Mouse (Mus musculus): Measurements from ENCODE around the gene Lrrc4c. TPM values are rescaled to one million over a fixed set of nuclear protein-coding genes. Genes with fewer than 3 reads are reported as not detected.

Lrrc4c gene
- polyA plus RNA-seq (2015; fragmentation: Nextera tagmentation; extraction: Ambion mirVana), result 2.8 and 4.0 TPM in 2 replicates

DNA sequence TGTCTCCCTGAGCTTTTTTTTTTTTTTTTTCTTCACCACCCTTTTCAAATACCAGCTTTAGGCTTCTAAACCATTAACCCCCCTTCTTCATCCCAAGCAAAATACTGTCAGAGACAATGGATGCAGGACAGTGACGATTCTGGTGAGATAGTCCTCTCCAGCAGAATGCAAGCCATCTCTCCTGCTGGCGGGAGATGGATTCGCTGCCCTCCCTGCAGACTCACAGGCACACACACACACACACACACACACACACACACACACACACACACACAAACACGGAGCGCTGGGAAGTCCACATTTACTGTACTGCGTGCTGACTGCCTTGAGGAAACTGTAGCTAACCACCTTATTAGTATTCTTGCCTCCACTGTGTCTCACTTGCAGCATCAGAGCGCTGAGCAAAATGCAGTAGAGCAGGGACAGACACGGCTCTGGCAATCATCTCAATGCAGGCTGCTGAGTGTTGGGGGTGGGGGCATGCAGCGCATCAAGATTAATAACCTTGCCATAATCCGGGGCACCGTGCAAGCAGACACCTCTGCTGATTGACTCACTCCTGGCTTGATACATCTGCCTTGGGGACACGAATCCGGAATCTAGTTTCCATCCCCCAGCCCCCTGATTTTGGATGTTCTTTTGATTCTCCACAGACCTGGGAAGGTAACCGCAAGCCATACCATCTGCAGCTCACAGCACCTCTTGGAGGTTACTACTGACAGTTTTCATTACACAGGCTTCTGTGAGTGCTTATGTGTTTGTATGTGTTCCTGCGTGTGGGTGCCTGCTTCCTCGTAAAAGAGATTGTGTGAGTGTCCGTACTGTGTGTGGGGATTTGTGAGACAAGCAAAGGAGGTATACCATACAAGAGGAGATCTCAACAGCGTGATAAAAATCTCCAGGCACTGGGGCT is at the start of gene Lrrc4c:
Gene Lrrc4c, plus strand, starts transcription at position 783 of the 913 bp plus-strand sequence.
- no peak within 1 kb of the TSS for H3K9ac ChIP-seq
- H3K27me3 ChIP-seq (replicated peaks), result no peaks in the 10 kb centered on the region
- ATAC-seq (ENCODE audit: insufficient read depth, low FRiP score, low read depth), result no peak
- no peak within 1 kb of the TSS for H3K27ac ChIP-seq
- no peaks in the 10 kb centered on the region for H3K4me1 ChIP-seq
- peak within 1 kb of the TSS; percentile 13; the same call in 1 of the 2 replicates for H3K4me3 ChIP-seq (replicated peaks)
- H3K4me2 ChIP-seq, result peak within 1 kb of the TSS; percentile 36
- WGBS, result 10% methylated on average over 18 of the region's 18 CpGs
- no peaks in the 10 kb centered on the region for H3K9me3 ChIP-seq
- no peaks in the 10 kb centered on the region for H3K36me3 ChIP-seq

GRCm38 (mm10) chr2:96275061-96275460 is 42.9 kb upstream of the Lrrc4c start:
- Histone ChIP-seq H3K9me3 (no peaks in the 10 kb centered on the region), H3K36me3 (no peaks in the 10 kb centered on the region), H3K4me1 (no peaks in the 10 kb centered on the region), H3K27me3 (replicated peaks) (no peaks in the 10 kb centered on the region), H3K27ac (no peak overlapping the region), H3K9ac (no peak overlapping the region), H3K4me3 (replicated peaks) (no peak overlapping the region), H3K4me2 (no peak overlapping the region)
- WGBS, result 54% methylated on average over 1 of the region's 1 CpGs
- no peak for ATAC-seq (ENCODE audit: insufficient read depth, low FRiP score, low read depth)

DNA sequence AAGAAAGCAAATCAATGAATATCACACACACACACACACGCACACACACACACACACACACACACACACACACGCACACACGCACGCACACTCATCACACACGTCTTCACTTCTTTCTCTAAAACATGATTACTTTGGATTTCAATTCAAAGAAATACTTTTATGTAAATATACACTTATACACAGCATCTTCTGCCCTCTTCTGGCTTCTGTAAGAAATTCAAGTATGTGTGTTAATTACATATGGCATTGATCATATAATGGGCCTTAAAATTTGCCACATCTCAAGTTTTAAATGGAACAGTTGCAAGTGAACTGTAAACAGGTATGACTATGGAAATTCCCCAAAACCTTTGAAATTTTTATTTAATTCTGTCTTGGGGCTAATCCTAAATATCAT is 35.0 kb upstream of the Lrrc4c start:
- Histone ChIP-seq H3K4me1 (no peaks in the 10 kb centered on the region), H3K4me3 (replicated peaks) (no peak overlapping the region), H3K36me3 (no peaks in the 10 kb centered on the region), H3K27ac (no peak overlapping the region), H3K9me3 (no peaks in the 10 kb centered on the region), H3K27me3 (replicated peaks) (no peaks in the 10 kb centered on the region), H3K4me2 (no peak overlapping the region), H3K9ac (no peak overlapping the region)
- WGBS, result 72% methylated on average over 5 of the region's 5 CpGs
- no peak for ATAC-seq (ENCODE audit: insufficient read depth, low FRiP score, low read depth)

DNA sequence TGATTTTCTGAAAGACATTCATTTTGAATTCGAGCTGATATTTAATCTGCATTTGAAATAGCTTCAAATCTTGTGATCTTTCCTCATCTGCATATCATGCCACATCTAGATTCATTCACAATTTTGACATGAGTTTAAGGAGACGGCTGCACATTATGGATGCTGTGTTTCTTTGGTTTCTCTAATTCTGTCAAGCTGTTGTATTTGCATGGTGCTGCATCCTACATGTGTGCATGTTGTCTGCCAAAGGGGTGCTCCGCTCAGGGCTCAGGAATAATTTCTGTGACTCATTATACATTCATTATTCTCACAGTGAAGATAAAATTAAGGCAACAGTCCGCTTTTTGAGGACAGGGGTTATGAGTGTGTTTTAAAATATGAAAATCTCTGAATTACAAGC is 30.5 kb upstream of the Lrrc4c start:
- no peaks in the 10 kb centered on the region for H3K36me3 ChIP-seq
- no peaks in the 10 kb centered on the region for H3K27me3 ChIP-seq (replicated peaks)
- 69% methylated on average over 4 of the region's 4 CpGs for WGBS
- no peak for ATAC-seq (ENCODE audit: insufficient read depth, low FRiP score, low read depth)
- no peak overlapping the region for H3K9ac ChIP-seq
- no peak overlapping the region for H3K4me2 ChIP-seq
- no peak overlapping the region for H3K4me3 ChIP-seq (replicated peaks)
- H3K27ac ChIP-seq, result no peak overlapping the region
- no peaks in the 10 kb centered on the region for H3K9me3 ChIP-seq
- no peaks in the 10 kb centered on the region for H3K4me1 ChIP-seq

DNA sequence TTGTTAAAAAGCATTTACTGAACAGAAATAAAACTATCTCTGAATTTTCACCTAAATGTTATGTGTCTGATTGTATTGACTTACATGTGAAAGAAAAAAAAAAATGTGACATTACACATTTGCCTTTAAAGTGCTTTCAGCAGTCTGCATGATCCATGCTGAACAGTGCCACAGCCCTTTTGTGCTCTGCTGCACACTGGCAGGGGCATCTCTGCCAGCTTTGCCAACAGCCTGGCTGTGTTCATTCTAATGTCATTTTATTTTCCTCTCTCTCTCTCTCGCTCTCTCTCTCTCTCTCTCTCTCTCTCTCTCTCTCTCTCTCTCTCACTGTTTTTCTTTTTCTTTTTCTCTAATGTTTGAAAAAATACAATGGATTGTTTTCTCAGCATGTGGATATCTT is 27.4 kb upstream of the Lrrc4c start:
- Histone ChIP-seq H3K4me1 (no peaks in the 10 kb centered on the region), H3K4me3 (replicated peaks) (no peak overlapping the region), H3K9ac (no peak overlapping the region), H3K4me2 (no peak overlapping the region), H3K27me3 (replicated peaks) (no peaks in the 10 kb centered on the region), H3K36me3 (no peaks in the 10 kb centered on the region), H3K27ac (no peak overlapping the region), H3K9me3 (no peaks in the 10 kb centered on the region)
- no peak for ATAC-seq (ENCODE audit: insufficient read depth, low FRiP score, low read depth)
- 82% methylated on average over 1 of the region's 1 CpGs for WGBS

GRCm38 (mm10) chr2:96315034-96315433 is 2.9 kb upstream of the Lrrc4c start:
- no peaks in the 10 kb centered on the region for H3K27me3 ChIP-seq (replicated peaks)
- H3K4me1 ChIP-seq, result no peaks in the 10 kb centered on the region
- 17% methylated on average over 5 of the region's 5 CpGs for WGBS
- ATAC-seq (ENCODE audit: insufficient read depth, low FRiP score, low read depth), result no peak
- no peak overlapping the region for H3K4me3 ChIP-seq (replicated peaks)
- no peak overlapping the region for H3K9ac ChIP-seq
- H3K36me3 ChIP-seq, result no peaks in the 10 kb centered on the region
- H3K27ac ChIP-seq, result no peak overlapping the region
- H3K9me3 ChIP-seq, result no peaks in the 10 kb centered on the region
- H3K4me2 ChIP-seq, result no peak overlapping the region

DNA sequence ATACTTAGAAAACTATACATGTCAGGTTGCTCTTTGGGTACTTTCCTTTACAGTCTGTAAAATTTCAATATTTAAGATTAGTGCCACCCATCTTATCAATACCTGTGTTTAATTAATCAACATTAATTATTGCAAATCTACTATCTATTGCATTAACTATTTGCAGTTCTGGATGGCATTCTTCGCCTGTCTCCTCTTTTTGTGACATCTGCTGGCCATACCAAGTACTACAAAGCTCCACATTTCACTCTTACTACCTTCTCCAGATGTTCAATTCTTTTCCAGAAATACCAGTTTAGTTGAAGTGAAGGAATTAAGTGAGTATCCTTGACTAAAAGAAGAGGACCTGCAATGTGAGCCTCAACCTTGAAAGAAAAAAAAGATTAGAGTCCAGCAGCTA is 1.4 kb upstream of the Lrrc4c start:
- H3K9me3 ChIP-seq, result no peaks in the 10 kb centered on the region
- no peak overlapping the region for H3K27ac ChIP-seq
- no peaks in the 10 kb centered on the region for H3K36me3 ChIP-seq
- no peak overlapping the region for H3K9ac ChIP-seq
- no peak for ATAC-seq (ENCODE audit: insufficient read depth, low FRiP score, low read depth)
- H3K4me3 ChIP-seq (replicated peaks), result no peak overlapping the region
- 32% methylated on average over 1 of the region's 1 CpGs for WGBS
- no peaks in the 10 kb centered on the region for H3K4me1 ChIP-seq
- H3K27me3 ChIP-seq (replicated peaks), result no peaks in the 10 kb centered on the region
- no peak overlapping the region for H3K4me2 ChIP-seq

DNA sequence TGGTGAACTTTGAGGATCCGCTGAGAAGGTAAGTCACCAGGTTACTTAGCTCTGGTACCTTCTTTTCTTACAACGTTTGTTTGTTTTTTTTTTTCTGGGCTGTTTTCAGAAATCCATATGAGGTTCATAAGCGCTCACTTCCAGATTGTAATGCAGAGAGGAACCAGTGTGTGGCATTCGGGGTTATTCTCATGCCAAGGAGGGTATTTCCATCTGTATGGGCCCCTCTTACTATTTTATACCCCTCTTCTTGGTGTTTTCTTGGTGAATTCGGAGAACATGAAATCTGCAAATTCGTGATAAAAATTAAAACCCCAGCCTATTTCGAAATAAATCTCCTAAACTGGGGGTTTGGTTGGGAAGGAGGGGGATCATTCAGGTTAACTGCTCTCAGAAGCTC is 587 bp downstream of the Lrrc4c start:
- H3K9me3 ChIP-seq, result no peaks in the 10 kb centered on the region
- H3K9ac ChIP-seq, result no peak overlapping the region
- H3K36me3 ChIP-seq, result no peaks in the 10 kb centered on the region
- no peaks in the 10 kb centered on the region for H3K27me3 ChIP-seq (replicated peaks)
- no peaks in the 10 kb centered on the region for H3K4me1 ChIP-seq
- H3K27ac ChIP-seq, result no peak overlapping the region
- H3K4me2 ChIP-seq, result no peak overlapping the region; the same call in 1 of the 2 replicates
- WGBS, result 23% methylated on average over 7 of the region's 7 CpGs
- ATAC-seq (ENCODE audit: insufficient read depth, low FRiP score, low read depth), result no peak
- no peak overlapping the region for H3K4me3 ChIP-seq (replicated peaks)

- ATAC-seq (ENCODE audit: insufficient read depth, low FRiP score, low read depth), result no peak
- no peaks in the 10 kb centered on the region for H3K27me3 ChIP-seq (replicated peaks)
- no peaks in the 10 kb centered on the region for H3K9me3 ChIP-seq
- H3K4me2 ChIP-seq, result no peak overlapping the region
- H3K4me3 ChIP-seq (replicated peaks), result no peak overlapping the region
- no peak overlapping the region for H3K27ac ChIP-seq
- H3K36me3 ChIP-seq, result no peaks in the 10 kb centered on the region
- no peak overlapping the region for H3K9ac ChIP-seq
- H3K4me1 ChIP-seq, result no peaks in the 10 kb centered on the region
- 19% methylated on average over 8 of the region's 8 CpGs for WGBS
Measured at GRCm38 (mm10) chr2:96319201-96319600, 1.2 kb downstream of the Lrrc4c start.

GRCm38 (mm10) chr2:96319649-96320048 is 1.7 kb downstream of the Lrrc4c start:
- Histone ChIP-seq H3K4me3 (replicated peaks) (no peak overlapping the region), H3K9me3 (no peaks in the 10 kb centered on the region), H3K4me2 (no peak overlapping the region), H3K36me3 (no peaks in the 10 kb centered on the region), H3K27ac (no peak overlapping the region), H3K4me1 (no peaks in the 10 kb centered on the region), H3K9ac (no peak overlapping the region), H3K27me3 (replicated peaks) (no peaks in the 10 kb centered on the region)
- 40% methylated on average over 6 of the region's 6 CpGs for WGBS
- ATAC-seq (ENCODE audit: insufficient read depth, low FRiP score, low read depth), result no peak

GRCm38 (mm10) chr2:96334652-96335051 is 16.7 kb downstream of the Lrrc4c start:
- Histone ChIP-seq H3K4me2 (no peak overlapping the region), H3K4me3 (replicated peaks) (no peak overlapping the region), H3K27ac (no peak overlapping the region), H3K36me3 (no peaks in the 10 kb centered on the region), H3K27me3 (replicated peaks) (no peaks in the 10 kb centered on the region), H3K9ac (no peak overlapping the region), H3K9me3 (no peaks in the 10 kb centered on the region), H3K4me1 (no peaks in the 10 kb centered on the region)
- ATAC-seq (ENCODE audit: insufficient read depth, low FRiP score, low read depth), result no peak
- 56% methylated on average over 3 of the region's 3 CpGs for WGBS

- Histone ChIP-seq H3K9ac (no peak overlapping the region), H3K4me2 (no peak overlapping the region), H3K9me3 (no peaks in the 10 kb centered on the region), H3K36me3 (no peaks in the 10 kb centered on the region), H3K27ac (no peak overlapping the region), H3K4me3 (replicated peaks) (no peak overlapping the region), H3K27me3 (replicated peaks) (no peaks in the 10 kb centered on the region), H3K4me1 (no peaks in the 10 kb centered on the region)
- no peak for ATAC-seq (ENCODE audit: insufficient read depth, low FRiP score, low read depth)
- WGBS, result 35% methylated on average over 1 of the region's 1 CpGs
Measured at GRCm38 (mm10) chr2:96337354-96337753, 19.4 kb downstream of the Lrrc4c start.

All from stomach, embryonic 15.5 days (tissue).